ENCODE assay signal across 13 mouse cellular contexts in the genomic region with DNA sequence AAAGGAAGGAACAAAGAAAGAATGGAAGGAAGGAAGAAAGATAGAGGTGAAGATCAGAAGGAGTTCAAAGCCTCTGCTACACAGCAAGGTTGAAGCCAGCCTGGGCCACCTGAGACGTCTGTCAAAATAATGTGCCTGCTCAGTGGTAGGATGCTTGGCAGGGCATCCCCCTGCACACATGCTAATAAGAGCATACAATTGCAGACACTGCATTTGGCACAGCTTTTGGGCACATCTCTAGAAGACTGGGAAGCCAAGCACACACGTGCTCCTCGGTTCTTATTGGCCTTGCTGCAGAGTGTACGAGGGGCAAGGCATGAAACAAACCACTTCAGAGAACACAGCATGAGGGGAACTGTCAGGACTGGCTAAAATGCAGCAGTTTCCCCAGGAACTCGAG. TPM values are rescaled to one million over a fixed set of nuclear protein-coding genes. Genes with fewer than 3 reads are reported as not detected.
DNase-seq lines count a peak whose midpoint lies in the region; ATAC-seq lines count a peak whose summit lies in the region.
"Had no signal": no experiment of that assay in that cellular context is flagged by ENCODE, and none has a peak within 500 bp of the region (broad histone marks: within the 10 kb centered on the region; RNA-seq: fewer than 3 reads in every experiment).

No protein-coding gene starts in this region.

- H3K9me3 ChIP-seq in kidney, embryonic 14.5 days (ENCODE audit: control insufficient read depth, low read length), result no peaks in the 10 kb centered on the region
- H3K9me3 ChIP-seq in embryonic facial prominence, embryonic 11.5 days (replicated peaks; ENCODE audit: control insufficient read depth, low read length), result no peaks in the 10 kb centered on the region

- peaks cover 19% of the 10 kb centered on the region for H3K4me1 ChIP-seq in kidney, embryonic 14.5 days (ENCODE audit: control insufficient read depth, insufficient read depth, low read length)
- no peaks in the 10 kb centered on the region; the same call in 1 of the 2 replicates for H3K4me1 ChIP-seq in embryonic facial prominence, embryonic 11.5 days (ENCODE audit: control insufficient read depth, insufficient read depth, low read length)

- no peak overlapping the region for H3K4me2 ChIP-seq in kidney, embryonic 14.5 days (replicated peaks; ENCODE audit: low read depth, low read length)
- H3K4me2 ChIP-seq in embryonic facial prominence, embryonic 11.5 days (ENCODE audit: low read depth, low read length), result no peak overlapping the region

- H3K9ac ChIP-seq in kidney, embryonic 14.5 days (ENCODE audit: low read depth, low read length), result no peak overlapping the region
- H3K9ac ChIP-seq in embryonic facial prominence, embryonic 11.5 days (replicated peaks; ENCODE audit: low read length), result 0 out of 2 replicates have a peak overlapping the region, but pooled peaks have one; percentile 13

- WGBS in kidney, embryonic 14.5 days, result 38% methylated on average over 5 of the region's 5 CpGs
- 40% methylated on average over 5 of the region's 5 CpGs for WGBS in embryonic facial prominence, embryonic 11.5 days

- peak overlapping the region; percentile 82; the same call in 1 of the 2 replicates for H3K27ac ChIP-seq in kidney, embryonic 14.5 days (ENCODE audit: low read depth, low read length)
- no peak overlapping the region for H3K27ac ChIP-seq in embryonic facial prominence, embryonic 11.5 days (replicated peaks; ENCODE audit: low read depth, low read length)

- no peaks in the 10 kb centered on the region for H3K27me3 ChIP-seq in kidney, embryonic 14.5 days (ENCODE audit: control insufficient read depth, insufficient read depth, low read length)
- H3K27me3 ChIP-seq in embryonic facial prominence, embryonic 11.5 days (ENCODE audit: control insufficient read depth, insufficient read depth, low read length), result no peaks in the 10 kb centered on the region

- no peak overlapping the region for H3K4me3 ChIP-seq in kidney, embryonic 14.5 days (ENCODE audit: low read length)
- no peak overlapping the region for H3K4me3 ChIP-seq in embryonic facial prominence, embryonic 11.5 days (ENCODE audit: low read depth, low read length)

- peak; percentile 18 for DNase-seq in gastrocnemius, adult 18-20 months (ENCODE audit: low spot score)
- no peak for DNase-seq in gastrocnemius, postnatal 4 days (ENCODE audit: low spot score in 2 of 2)
- DNase-seq in kidney, adult 11 months, result no peak
- DNase-seq in Muller cell, postnatal 12 days (ENCODE audit: inconsistent ontology term), result peak; percentile 42
- no peak for DNase-seq in embryonic facial prominence, embryonic 11.5 days (ENCODE audit: low spot score)
- DNase-seq in c-Kit-positive CD71-positive TER-119-positive erythroid progenitor cells, embryonic 14.5 days (ENCODE audit: low spot score), result no peak
- DNase-seq: cerebellum, postnatal 36 days; gastrocnemius, postnatal 25 days; heart, postnatal 36 days; kidney, adult 9 months; lung, adult 18-20 months; right cerebral cortex, postnatal 4 days had no signal

- no peaks in the 10 kb centered on the region for H3K36me3 ChIP-seq in kidney, embryonic 14.5 days (ENCODE audit: control insufficient read depth, insufficient read depth, low read length)
- no peaks in the 10 kb centered on the region for H3K36me3 ChIP-seq in embryonic facial prominence, embryonic 11.5 days (replicated peaks; ENCODE audit: control insufficient read depth, insufficient read depth, low read depth, low read length)

- no peak for ATAC-seq in kidney, embryonic 14.5 days (ENCODE audit: low FRiP score, low TSS enrichment)
- ATAC-seq in embryonic facial prominence, embryonic 11.5 days (replicated peaks; ENCODE audit: insufficient number of reproducible peaks, low FRiP score, low TSS enrichment, low read depth), result no peak

RNA-seq across cellular contexts. Expression of gene Rnf157, which starts 26.8 kb away (rescaled TPM):
- 10 to 100 TPM; 24.2 to 27.5 TPM for total RNA-seq in gastrocnemius, adult 18-20 months (2021)
- 10 to 100 TPM; 32.8 to 37.3 TPM for total RNA-seq in gastrocnemius, postnatal 4 days (2021)
- 9.1 and 14.1 TPM in 2 replicates for polyA plus RNA-seq in kidney, embryonic 14.5 days (2014; fragmentation: Nextera tagmentation; extraction: Ambion mirVana)
- polyA plus RNA-seq in embryonic facial prominence, embryonic 11.5 days (2014; fragmentation: Nextera tagmentation; extraction: Ambion mirVana), result 15.8 and 15.9 TPM in 2 replicates

RNA-seq across cellular contexts. Expression of gene Ubald2, which starts 47.9 kb away (rescaled TPM):
- 10 to 100 TPM; 32.1 to 45.8 TPM for total RNA-seq in gastrocnemius, adult 18-20 months (2021)
- total RNA-seq in gastrocnemius, postnatal 4 days (2021), result 10 to 100 TPM; 44.6 to 45.1 TPM
- polyA plus RNA-seq in kidney, embryonic 14.5 days (2014; fragmentation: Nextera tagmentation; extraction: Ambion mirVana), result 79.7 and 80.8 TPM in 2 replicates
- 63.6 and 68.4 TPM in 2 replicates for polyA plus RNA-seq in embryonic facial prominence, embryonic 11.5 days (2014; fragmentation: Nextera tagmentation; extraction: Ambion mirVana)

RNA-seq across cellular contexts. Expression of gene Foxj1, which starts 50.8 kb away (rescaled TPM):
- total RNA-seq in gastrocnemius, adult 18-20 months (2021), result under 1 TPM in 1 of 2 experiments, not detected in 1; 0.14 TPM
- under 1 TPM; 0.29 to 0.31 TPM for total RNA-seq in gastrocnemius, postnatal 4 days (2021)
- polyA plus RNA-seq in kidney, embryonic 14.5 days (2014; fragmentation: Nextera tagmentation; extraction: Ambion mirVana), result 1.2 and 1.8 TPM in 2 replicates
- polyA plus RNA-seq in embryonic facial prominence, embryonic 11.5 days (2014; fragmentation: Nextera tagmentation; extraction: Ambion mirVana), result 0.43 and 0.79 TPM in 2 replicates
- total RNA-seq: heart, postnatal 36 days had no signal

Comparison
In these comparisons a context has a peak if more than half of its experiments do, and no peak if none do; other contexts are left out.
1. DNase-seq: peak in gastrocnemius, adult 18-20 months (single experiment) and Muller cell, postnatal 12 days (single experiment); none in gastrocnemius, postnatal 4 days (0 of 2), kidney, adult 11 months (single experiment), embryonic facial prominence, embryonic 11.5 days (single experiment) and c-Kit-positive CD71-positive TER-119-positive erythroid progenitor cells, embryonic 14.5 days (single experiment).